Mouse (Mus musculus) kidney, embryonic 15.5 days (tissue): ENCODE results near the gene Tada2a. TPM values are rescaled to one million over a fixed set of nuclear protein-coding genes. Genes with fewer than 3 reads are reported as not detected.

Source experiments
- ATAC-seq: fragments of 200-750 bp; cut with Nextera tagmentation; replicated peaks from 2 replicates; pipeline ENCODE4 v1.8.0; 2017; ENCODE audit warnings: moderate TSS enrichment; ENCODE audit not compliant: low FRiP score
- H3K27ac ChIP-seq: fragments of 300-500 bp; sonication (generic); 2 replicates; pipeline ENCODE4 v1.5.1; 2015; ENCODE audit warnings: mild to moderate bottlenecking, inconsistent platforms
- H3K27me3 ChIP-seq: fragments of 300-500 bp; sonication (generic); 2 replicates; pipeline ENCODE4 v1.6.1; 2015; ENCODE audit warnings: inconsistent platforms
- H3K36me3 ChIP-seq: fragments of 300-500 bp; sonication (generic); 2 replicates; pipeline ENCODE4 v1.6.1; 2015; ENCODE audit warnings: inconsistent platforms
- H3K4me1 ChIP-seq: fragments of 300-500 bp; sonication (generic); 2 replicates; pipeline ENCODE4 v1.6.1; 2015; ENCODE audit warnings: inconsistent platforms
- H3K4me2 ChIP-seq: fragments of 300-500 bp; sonication (generic); 2 replicates; pipeline ENCODE4 v1.6.1; 2015; ENCODE audit warnings: moderate library complexity, mild to moderate bottlenecking, inconsistent platforms
- H3K4me3 ChIP-seq: fragments of 300-500 bp; sonication (generic); replicated peaks from 2 replicates; pipeline ENCODE4 v1.5.1; 2015; ENCODE audit warnings: mild to moderate bottlenecking, inconsistent platforms
- H3K9ac ChIP-seq: fragments of 300-500 bp; sonication (generic); 2 replicates; pipeline ENCODE4 v1.6.1; 2015; ENCODE audit warnings: mild to moderate bottlenecking, inconsistent platforms
- H3K9me3 ChIP-seq: fragments of 300-500 bp; sonication (generic); replicated peaks from 2 replicates; pipeline ENCODE4 v1.6.1; 2016; ENCODE audit warnings: inconsistent platforms
- WGBS: fragments of 180-500 bp; shearing (Covaris S2); methylation state at CpG from one replicate; pipeline ENCODE4 v1.1.7; 2015; ENCODE audit warnings: mixed read lengths; 5-methylcytosine and 5-hydroxymethylcytosine counted together
- polyA plus RNA-seq: library from polyadenylated mRNA; unstranded; fragments of >200 nt; fragmentation: Nextera tagmentation; extraction: Ambion mirVana; gene quantifications from 2 replicates; pipeline ENCODE4 v1.2.1, GENCODE M21; 2015

Tada2a gene
- 34.6 and 35.1 TPM in 2 replicates for polyA plus RNA-seq

DNA sequence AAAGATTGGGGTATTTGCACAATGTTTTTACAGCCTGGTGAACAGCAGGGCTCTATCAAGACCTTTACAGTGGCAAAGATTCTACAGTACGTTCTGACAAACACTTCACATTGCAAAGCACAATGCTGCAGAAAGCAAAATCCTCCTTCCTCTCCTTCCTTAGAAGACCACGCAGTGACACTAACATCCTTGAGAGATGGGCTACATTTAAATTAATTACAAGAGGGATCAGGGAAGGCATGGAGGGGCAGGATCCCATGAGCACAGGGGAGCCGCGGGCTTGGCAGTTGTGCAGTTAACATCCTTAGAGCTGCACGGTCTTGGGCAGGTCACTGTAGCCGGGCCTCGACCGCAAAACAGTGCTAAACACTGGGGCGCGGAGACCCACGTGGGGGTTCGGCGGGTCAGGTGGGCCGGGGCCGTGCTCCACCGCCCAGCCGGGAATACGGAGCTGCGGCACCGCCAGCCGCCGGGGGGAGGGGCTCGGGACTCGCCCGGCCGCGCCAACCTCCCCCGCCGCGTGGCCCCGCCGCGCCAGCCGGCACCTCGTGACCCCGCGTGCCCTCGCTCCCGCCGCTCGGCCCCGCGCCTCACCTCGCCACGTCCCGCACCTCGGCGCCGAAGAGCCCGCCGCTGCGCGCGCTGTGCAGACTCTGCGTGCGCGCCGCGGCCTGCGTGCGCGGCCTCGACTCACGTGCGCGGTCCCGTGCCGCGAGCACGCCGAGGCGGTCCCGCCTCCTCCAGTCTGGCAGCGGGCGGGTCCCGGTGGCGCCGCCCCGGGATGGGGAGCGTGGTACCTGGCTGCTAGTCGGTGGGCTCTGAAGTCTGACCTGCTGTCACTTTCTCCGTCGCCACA lies at the start of gene Tada2a, which contains the start of gene Acaca:
Gene Tada2a (minus strand): TSS at position 658 of the 856 bp plus-strand sequence.
Gene Acaca (plus strand): TSS at position 730 of the 856 bp plus-strand sequence.
- peak within 1 kb of the TSS; percentile 91 for H3K4me2 ChIP-seq
- ATAC-seq, result peak; percentile 92
- under 1% methylated on average over 55 of the region's 83 CpGs for whole genome bisulfite sequencing
- H3K27me3 ChIP-seq, result no peaks in the 10 kb centered on the region
- H3K36me3 ChIP-seq, result peaks cover 32% of the 10 kb centered on the region
- H3K4me3 ChIP-seq, result peak within 1 kb of the TSS; percentile 79
- H3K9me3 ChIP-seq, result no peaks in the 10 kb centered on the region
- H3K9ac ChIP-seq, result peak within 1 kb of the TSS; percentile 86
- peak within 1 kb of the TSS; percentile 59 for H3K27ac ChIP-seq
- peaks cover 14% of the 10 kb centered on the region for H3K4me1 ChIP-seq

DNA sequence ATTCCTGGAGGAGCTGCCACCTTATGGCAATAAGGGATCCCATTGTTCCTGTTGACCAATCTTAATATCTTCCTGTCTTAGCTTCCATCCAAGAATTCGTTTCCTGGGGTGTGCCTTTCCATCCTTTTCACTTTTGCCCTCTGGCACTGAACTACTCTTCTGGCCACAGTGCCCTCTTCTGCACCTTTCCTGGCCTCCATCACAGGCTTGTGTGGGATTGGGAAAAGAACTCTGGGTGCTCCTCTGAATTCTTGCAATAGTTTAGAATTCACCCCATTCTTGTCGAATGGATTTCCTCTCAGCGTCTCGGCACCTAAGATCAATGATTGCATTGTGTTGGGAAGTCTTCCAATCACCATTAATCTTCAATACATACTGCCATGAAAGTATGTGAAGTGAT lies 49.2 kb upstream of the Tada2a start:
- WGBS, result 35% methylated on average over 4 of the region's 4 CpGs
- peak overlapping the region; percentile 85 for H3K4me2 ChIP-seq
- H3K9me3 ChIP-seq, result no peaks in the 10 kb centered on the region
- no peaks in the 10 kb centered on the region for H3K27me3 ChIP-seq
- no peak overlapping the region for H3K9ac ChIP-seq
- ATAC-seq, result no peak
- peaks cover 19% of the 10 kb centered on the region for H3K4me1 ChIP-seq
- no peaks in the 10 kb centered on the region; the same call in 1 of the 2 replicates for H3K36me3 ChIP-seq
- peak overlapping the region; percentile 92 for H3K27ac ChIP-seq
- H3K4me3 ChIP-seq, result peak overlapping the region; percentile 80

DNA sequence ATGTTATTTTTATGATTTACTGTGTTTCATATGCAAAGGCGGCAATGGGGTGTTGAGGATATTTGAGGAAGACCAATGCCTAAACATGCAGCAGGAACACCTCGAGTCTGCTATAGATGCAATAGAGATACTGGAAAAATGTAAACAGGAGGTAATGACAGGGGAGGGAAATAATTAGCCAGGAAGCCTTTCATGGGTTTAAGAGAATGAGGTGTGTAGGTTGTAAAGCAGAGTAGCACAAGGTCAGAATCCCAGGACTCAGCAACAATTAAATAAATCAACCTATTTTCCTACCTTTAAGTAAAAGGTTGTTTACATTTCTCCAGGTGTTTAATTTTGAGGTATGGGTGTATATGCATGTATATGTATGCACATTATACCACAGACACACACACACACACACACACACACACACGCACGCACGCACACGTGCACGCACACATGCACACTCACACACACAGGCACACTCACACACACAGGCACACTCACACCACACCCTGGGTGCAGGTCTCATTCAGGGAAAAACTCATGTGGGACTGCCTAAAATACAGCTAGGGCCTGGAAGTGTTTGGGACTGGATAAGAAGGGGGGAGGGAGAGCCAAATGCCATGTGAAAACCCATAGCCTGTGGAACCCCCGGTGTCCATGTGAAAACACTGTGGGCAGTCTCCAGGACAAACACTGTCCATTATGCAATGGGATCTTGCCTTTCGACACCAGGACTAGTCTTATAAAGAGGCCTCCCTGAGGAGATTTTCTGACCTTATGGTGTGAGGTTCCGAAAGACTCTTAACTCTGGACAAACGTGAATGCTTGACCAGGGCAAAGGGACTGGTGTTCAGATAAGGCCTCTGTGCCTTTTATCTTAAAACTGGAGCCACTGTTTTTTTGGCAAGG lies 43.4 kb upstream of the Tada2a start:
- no peak for ATAC-seq
- H3K36me3 ChIP-seq, result no peaks in the 10 kb centered on the region
- WGBS, result 74% methylated on average over 11 of the region's 11 CpGs
- no peak overlapping the region for H3K9ac ChIP-seq
- no peak overlapping the region for H3K27ac ChIP-seq
- H3K4me2 ChIP-seq, result no peak overlapping the region
- no peak overlapping the region for H3K4me3 ChIP-seq
- no peaks in the 10 kb centered on the region for H3K9me3 ChIP-seq
- no peaks in the 10 kb centered on the region for H3K4me1 ChIP-seq
- H3K27me3 ChIP-seq, result no peaks in the 10 kb centered on the region

DNA sequence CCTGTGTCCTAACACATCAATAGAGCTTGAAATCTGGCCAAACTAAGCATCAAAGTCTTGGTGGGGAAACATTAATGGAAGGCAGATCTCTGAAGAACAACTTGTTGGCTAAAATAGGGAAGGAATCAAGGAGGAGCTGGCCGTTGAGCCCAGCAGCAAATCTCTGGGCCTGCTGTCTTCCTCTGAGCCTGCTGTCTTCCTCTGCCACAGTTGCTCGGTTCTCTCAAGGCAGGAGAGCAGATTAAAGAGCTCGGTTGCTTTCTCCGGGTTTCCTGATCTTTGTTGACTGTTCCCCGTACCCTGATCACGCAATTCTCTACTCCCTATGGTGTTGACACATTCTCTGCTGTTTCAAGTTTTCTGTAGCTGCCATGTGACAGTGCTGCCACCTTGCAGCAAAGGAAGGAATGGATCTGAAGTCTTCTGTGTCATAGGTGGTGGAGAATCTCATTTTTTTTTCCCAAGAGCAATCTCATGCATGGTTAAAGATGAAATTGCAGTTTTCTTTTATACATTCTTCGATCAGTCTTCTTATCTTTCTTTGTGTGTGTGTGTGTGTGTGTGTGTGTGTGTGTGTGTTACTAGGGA lies 39.4 kb upstream of the Tada2a start:
- WGBS, result 36% methylated on average over 7 of the region's 7 CpGs

DNA sequence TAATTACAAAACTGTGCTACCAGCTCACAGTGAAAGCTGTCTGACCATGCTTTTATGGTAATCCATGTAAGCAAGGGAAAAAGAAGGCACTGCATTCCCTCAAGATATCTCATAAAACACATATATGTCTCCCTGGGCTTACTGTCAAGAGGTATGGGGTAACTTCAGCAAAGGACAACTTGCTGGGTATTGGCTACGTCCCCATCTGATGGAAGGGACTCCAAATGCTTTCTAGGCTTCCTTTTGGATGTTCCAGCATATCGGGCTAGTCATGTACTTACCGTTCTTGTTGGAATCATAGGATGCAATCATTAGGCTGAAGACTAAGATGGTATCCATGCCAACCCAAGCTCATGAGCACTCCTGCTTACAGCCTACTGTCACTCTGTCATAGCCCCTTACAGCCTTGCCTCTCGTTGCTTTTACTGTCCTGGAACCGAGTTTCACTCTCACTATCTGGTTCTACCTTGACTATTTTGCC lies 37.7 kb upstream of the Tada2a start, which contains the start of gene Gm11437:
Gene Gm11437 (minus strand): TSS at position 431 of the 481 bp plus-strand sequence.
- no peak for ATAC-seq
- Histone ChIP-seq H3K4me2 (no peak within 1 kb of the TSS), H3K4me3 (no peak within 1 kb of the TSS), H3K36me3 (no peaks in the 10 kb centered on the region), H3K9me3 (no peaks in the 10 kb centered on the region), H3K4me1 (no peaks in the 10 kb centered on the region), H3K27me3 (no peaks in the 10 kb centered on the region), H3K9ac (no peak within 1 kb of the TSS), H3K27ac (no peak within 1 kb of the TSS)
- WGBS, result 82% methylated on average over 5 of the region's 5 CpGs

More for the DNA sequence above, 39.4 kb upstream of the Tada2a start:
- ATAC-seq, result no peak
- H3K9me3 ChIP-seq, result no peaks in the 10 kb centered on the region
- no peaks in the 10 kb centered on the region for H3K27me3 ChIP-seq
- no peaks in the 10 kb centered on the region for H3K4me1 ChIP-seq
- no peaks in the 10 kb centered on the region for H3K36me3 ChIP-seq
- H3K4me3 ChIP-seq, result no peak overlapping the region
- H3K4me2 ChIP-seq, result 0 out of 2 replicates have a peak overlapping the region, but pooled peaks have one; percentile 23
- H3K9ac ChIP-seq, result no peak overlapping the region
- no peak overlapping the region for H3K27ac ChIP-seq

DNA sequence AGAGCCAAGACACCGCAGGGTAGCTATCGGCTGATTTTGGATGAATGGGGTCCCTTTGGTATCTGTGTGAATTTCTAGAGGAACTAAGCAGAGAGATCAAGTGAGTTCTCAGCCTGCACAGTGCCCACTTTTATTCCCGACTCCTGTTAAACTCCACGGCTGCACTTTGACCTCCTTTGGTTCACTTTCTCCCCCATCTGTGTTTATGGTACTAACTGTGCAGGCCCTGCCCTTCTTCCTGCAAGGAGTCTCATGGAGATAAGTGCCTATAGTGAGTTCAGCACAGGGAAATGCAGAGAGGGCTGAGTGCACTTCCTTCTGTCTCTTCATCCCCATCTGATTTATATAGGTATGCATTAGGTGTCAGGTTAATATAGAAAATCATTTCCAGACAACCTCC lies 35.2 kb upstream of the Tada2a start:
- H3K27ac ChIP-seq, result no peak overlapping the region
- H3K4me3 ChIP-seq, result no peak overlapping the region
- WGBS, result 61% methylated on average over 4 of the region's 4 CpGs
- H3K27me3 ChIP-seq, result no peaks in the 10 kb centered on the region
- no peaks in the 10 kb centered on the region for H3K4me1 ChIP-seq
- no peak overlapping the region for H3K4me2 ChIP-seq
- H3K9ac ChIP-seq, result no peak overlapping the region
- H3K9me3 ChIP-seq, result no peaks in the 10 kb centered on the region
- no peak for ATAC-seq
- no peaks in the 10 kb centered on the region for H3K36me3 ChIP-seq

DNA sequence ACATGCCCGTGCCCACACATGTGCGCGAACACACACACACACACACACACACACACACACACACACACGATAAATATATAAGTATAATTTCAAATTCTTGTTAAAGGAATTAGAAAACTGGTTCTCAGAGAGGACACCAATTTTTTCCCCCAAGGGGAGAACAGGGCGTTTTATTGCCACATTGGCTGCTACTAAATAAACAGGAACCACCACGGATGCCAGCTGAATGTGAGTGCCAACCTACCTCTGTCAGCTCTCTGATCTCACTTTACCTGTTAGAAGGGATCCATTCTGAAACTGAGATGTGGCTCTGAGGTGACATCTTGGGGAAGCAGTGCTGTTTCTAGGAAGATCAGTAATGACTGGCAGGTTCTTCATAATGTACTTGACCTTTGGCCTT lies 34.7 kb upstream of the Tada2a start:
- ATAC-seq, result no peak
- H3K4me1 ChIP-seq, result no peaks in the 10 kb centered on the region
- no peaks in the 10 kb centered on the region for H3K36me3 ChIP-seq
- no peak overlapping the region for H3K9ac ChIP-seq
- no peak overlapping the region for H3K27ac ChIP-seq
- WGBS, result 78% methylated on average over 6 of the region's 6 CpGs
- H3K27me3 ChIP-seq, result no peaks in the 10 kb centered on the region
- no peak overlapping the region for H3K4me2 ChIP-seq
- H3K4me3 ChIP-seq, result no peak overlapping the region
- no peaks in the 10 kb centered on the region for H3K9me3 ChIP-seq

DNA sequence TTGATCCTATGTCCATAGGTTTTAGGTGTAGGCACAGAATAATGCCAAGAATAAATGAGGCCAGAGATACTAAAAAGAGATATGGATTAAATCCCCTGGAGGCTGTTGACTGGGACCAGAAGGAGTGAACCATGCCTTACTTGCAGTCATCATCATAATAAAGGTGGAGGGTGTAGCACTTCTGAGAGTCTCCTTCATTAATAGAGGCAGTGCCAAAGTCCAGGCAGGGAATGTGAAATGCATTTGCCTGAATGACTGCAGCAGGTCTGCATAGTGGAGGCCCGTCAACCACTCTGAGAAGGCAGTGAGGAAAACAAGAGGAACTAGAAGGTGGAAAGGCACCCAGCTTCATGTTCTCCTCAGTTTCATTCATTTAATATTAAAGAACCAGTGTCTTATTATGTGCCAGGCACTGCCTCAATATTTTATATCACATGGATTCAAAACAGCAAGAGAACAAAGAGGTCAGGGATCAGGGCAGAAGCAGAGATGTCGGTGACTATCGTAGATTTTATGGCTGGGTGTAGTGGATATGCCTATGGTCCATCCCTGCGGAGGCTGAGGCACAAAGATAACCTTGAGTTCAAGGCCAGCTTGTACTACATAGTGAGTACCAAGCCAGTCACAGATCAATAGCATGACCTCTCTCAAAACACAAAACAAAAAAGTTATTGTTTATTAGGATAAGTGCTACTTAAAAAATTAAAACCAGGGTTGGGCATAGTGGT lies 27.3 kb upstream of the Tada2a start:
- H3K9me3 ChIP-seq, result no peaks in the 10 kb centered on the region
- no peak overlapping the region for H3K4me3 ChIP-seq
- 83% methylated on average over 4 of the region's 4 CpGs for WGBS
- no peak overlapping the region for H3K4me2 ChIP-seq
- no peaks in the 10 kb centered on the region for H3K36me3 ChIP-seq
- H3K27me3 ChIP-seq, result no peaks in the 10 kb centered on the region
- no peak for ATAC-seq
- no peak overlapping the region for H3K9ac ChIP-seq
- no peak overlapping the region for H3K27ac ChIP-seq
- no peaks in the 10 kb centered on the region for H3K4me1 ChIP-seq

DNA sequence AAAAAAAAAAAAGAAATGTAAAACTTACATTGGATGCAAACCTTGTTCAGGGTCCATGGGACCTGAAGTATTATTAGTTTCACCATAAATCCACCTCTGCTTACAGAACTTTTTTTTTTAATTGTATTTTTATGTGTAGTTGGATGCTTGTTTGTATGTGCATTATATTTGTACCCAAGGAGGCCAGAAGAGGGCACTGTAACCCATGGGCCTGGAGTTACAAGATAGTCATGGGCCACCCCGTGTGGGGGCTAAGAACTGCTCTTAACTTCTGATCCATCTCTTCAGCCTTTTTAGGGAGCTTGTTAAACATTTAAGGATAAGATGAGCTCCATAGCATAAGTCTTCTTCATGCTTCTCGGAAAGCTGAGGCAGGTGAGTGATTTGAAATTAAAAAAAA lies 21.5 kb upstream of the Tada2a start:
- H3K4me1 ChIP-seq, result no peaks in the 10 kb centered on the region
- H3K36me3 ChIP-seq, result no peaks in the 10 kb centered on the region
- 66% methylated on average over 2 of the region's 2 CpGs for WGBS
- no peak overlapping the region for H3K4me3 ChIP-seq
- no peak for ATAC-seq
- no peak overlapping the region for H3K9ac ChIP-seq
- no peak overlapping the region for H3K27ac ChIP-seq
- H3K9me3 ChIP-seq, result no peaks in the 10 kb centered on the region
- H3K27me3 ChIP-seq, result no peaks in the 10 kb centered on the region
- H3K4me2 ChIP-seq, result no peak overlapping the region

DNA sequence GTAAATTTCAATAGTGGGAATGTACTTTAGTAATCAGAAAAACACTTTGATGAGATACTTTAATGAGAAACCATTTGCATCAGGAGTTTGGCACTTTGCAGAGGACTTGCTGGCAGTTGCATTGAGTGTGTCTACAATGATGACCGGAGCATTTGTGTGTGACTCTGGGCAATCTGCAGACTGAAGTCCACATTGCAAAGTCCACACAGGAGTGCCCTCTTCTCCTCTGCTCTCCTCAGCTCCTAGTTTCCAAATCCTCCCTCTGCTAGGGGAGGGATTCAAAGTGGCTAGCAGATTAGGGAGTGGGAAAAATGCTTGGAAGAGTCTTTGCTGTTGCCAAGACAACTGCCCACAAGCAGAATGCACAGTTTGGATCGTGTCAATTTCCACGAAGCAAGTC lies 16.7 kb upstream of the Tada2a start:
- Histone ChIP-seq H3K36me3 (no peaks in the 10 kb centered on the region), H3K27ac (no peak overlapping the region), H3K27me3 (no peaks in the 10 kb centered on the region), H3K4me1 (no peaks in the 10 kb centered on the region), H3K4me3 (no peak overlapping the region), H3K9me3 (no peaks in the 10 kb centered on the region), H3K9ac (no peak overlapping the region), H3K4me2 (no peak overlapping the region)
- no peak for ATAC-seq
- 75% methylated on average over 3 of the region's 3 CpGs for WGBS

DNA sequence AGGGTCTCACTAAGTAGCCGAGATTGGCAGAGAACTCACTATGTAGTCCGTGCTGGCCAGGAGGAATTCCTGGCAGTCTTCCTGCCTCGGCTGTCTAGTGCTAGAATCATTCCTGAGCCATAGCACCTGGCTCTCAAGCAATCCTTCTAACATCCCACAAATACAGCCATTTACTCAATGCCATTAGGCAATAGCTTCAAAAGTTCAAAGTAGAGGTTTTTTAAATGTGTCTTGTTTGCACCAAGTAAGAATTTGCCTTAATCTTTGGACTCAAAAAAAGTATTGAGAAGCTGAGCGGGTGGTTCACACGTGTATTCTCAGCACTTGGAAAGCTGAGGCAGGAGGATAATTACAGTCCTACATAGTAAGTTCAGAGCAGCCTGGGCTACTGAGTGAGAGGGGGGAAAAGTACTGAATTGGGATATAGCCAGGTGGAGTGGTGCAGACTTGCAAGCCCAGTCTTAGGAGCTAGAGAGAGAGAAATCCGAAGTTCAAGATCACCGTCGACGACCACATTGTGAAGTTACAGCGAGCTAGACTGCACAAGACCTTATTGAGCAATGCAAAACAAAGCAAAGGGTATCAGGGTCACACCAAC lies 15.9 kb upstream of the Tada2a start:
- 73% methylated on average over 10 of the region's 10 CpGs for WGBS
- ATAC-seq, result no peak
- Histone ChIP-seq H3K4me2 (no peak overlapping the region), H3K36me3 (no peaks in the 10 kb centered on the region), H3K4me1 (no peaks in the 10 kb centered on the region), H3K27me3 (no peaks in the 10 kb centered on the region), H3K9ac (no peak overlapping the region), H3K4me3 (no peak overlapping the region), H3K27ac (no peak overlapping the region), H3K9me3 (no peaks in the 10 kb centered on the region)
